Mouse (Mus musculus) forebrain, embryonic 14.5 days (tissue): Measurements from ENCODE around the gene Zfp950. TPM values are rescaled to one million over a fixed set of nuclear protein-coding genes. Genes with fewer than 3 reads are reported as not detected.

Experiments used
- ATAC-seq: fragments of 200-750 bp; cut with Nextera tagmentation; 2 replicates; pipeline ENCODE4 v1.8.0; 2017; ENCODE audit warnings: mild to moderate bottlenecking, moderate library complexity
- DNase-seq: peaks from one replicate; pipeline ENCODE4 v3.0.0-alpha.2; 2015; ENCODE audit warnings: low spot score
- H3K27ac ChIP-seq: fragments of 300-500 bp; sonication (generic); 2 replicates; pipeline ENCODE4 v1.5.1; 2014; ENCODE audit warnings: low read depth, mild to moderate bottlenecking, control low read depth, low read length, moderate library complexity
- H3K27me3 ChIP-seq: fragments of 300-500 bp; sonication (generic); replicated peaks from 2 replicates; pipeline ENCODE4 v1.6.1; 2014; ENCODE audit warnings: low read length, control low read depth, mixed read lengths; ENCODE audit not compliant: control insufficient read depth, insufficient read depth
- H3K36me3 ChIP-seq: fragments of 300-500 bp; sonication (generic); 2 replicates; pipeline ENCODE4 v1.6.1; 2014; ENCODE audit warnings: low read length, control low read depth; ENCODE audit not compliant: control insufficient read depth, insufficient read depth
- H3K4me1 ChIP-seq: fragments of 300-500 bp; sonication (generic); 2 replicates; pipeline ENCODE4 v1.6.1; 2014; ENCODE audit warnings: antibody characterized with exemption, low read length, control low read depth; ENCODE audit not compliant: control insufficient read depth, insufficient read depth
- H3K4me2 ChIP-seq: fragments of 300-500 bp; sonication (generic); 2 replicates; pipeline ENCODE4 v1.6.1; 2014; ENCODE audit warnings: mild to moderate bottlenecking, control low read depth, low read length
- H3K4me3 ChIP-seq: fragments of 300-500 bp; sonication (generic); 2 replicates; pipeline ENCODE4 v1.5.1; 2014; ENCODE audit warnings: low read depth, low read length, control low read depth
- H3K9ac ChIP-seq: fragments of 300-500 bp; sonication (generic); 2 replicates; pipeline ENCODE4 v1.6.1; 2014; ENCODE audit warnings: mild to moderate bottlenecking, low read length, control low read depth, moderate library complexity
- H3K9me3 ChIP-seq: fragments of 300-500 bp; sonication (generic); replicated peaks from 2 replicates; pipeline ENCODE4 v1.6.1; 2016; ENCODE audit warnings: low read length, control low read depth, mixed read lengths; ENCODE audit not compliant: control insufficient read depth
- WGBS: fragments of 180-500 bp; shearing (Covaris S2); extraction: QIAGEN DNeasy Blood & Tissue Kit; methylation state at CpG from one replicate; pipeline ENCODE4 v1.1.7; 2014; 5-methylcytosine and 5-hydroxymethylcytosine counted together
- polyA plus RNA-seq: library from polyadenylated mRNA; unstranded; fragments of >200 nt; fragmentation: Nextera tagmentation; extraction: Ambion mirVana; gene quantifications from 2 replicates; pipeline ENCODE4 v1.2.1, GENCODE M21; 2014

The Zfp950 gene
- polyA plus RNA-seq, 1 experiment from 2014 or later: 39.2 TPM

GRCm38 (mm10) chr19:61110184-61110583 is 30.5 kb downstream of the Zfp950 start:
- Histone ChIP-seq H3K4me2 (no peak overlapping the region), H3K27ac (no peak overlapping the region), H3K9me3 (no peaks in the 10 kb centered on the region), H3K4me3 (no peak overlapping the region), H3K9ac (no peak overlapping the region), H3K27me3 (no peaks in the 10 kb centered on the region), H3K36me3 (no peaks in the 10 kb centered on the region), H3K4me1 (no peaks in the 10 kb centered on the region)
- no peak for ATAC-seq
- DNase-seq: peak; percentile 2
- 68% methylated on average over 2 of the region's 2 CpGs for WGBS

- 27% methylated on average over 4 of the region's 4 CpGs for WGBS
- peak; percentile 66 for DNase-seq
- peak; percentile 34; the same call in 1 of the 2 replicates for ATAC-seq
- no peak overlapping the region for H3K4me2 ChIP-seq
- no peak overlapping the region for H3K9ac ChIP-seq
- no peaks in the 10 kb centered on the region for H3K9me3 ChIP-seq
- no peak overlapping the region for H3K27ac ChIP-seq
- no peaks in the 10 kb centered on the region for H3K27me3 ChIP-seq
- no peaks in the 10 kb centered on the region for H3K36me3 ChIP-seq
- no peaks in the 10 kb centered on the region for H3K4me1 ChIP-seq
- no peak overlapping the region for H3K4me3 ChIP-seq
These were observed 42.9 kb downstream of the Zfp950 start for GRCm38 (mm10) chr19:61097764-61098163.

- Histone ChIP-seq H3K9me3 (no peaks in the 10 kb centered on the region), H3K27me3 (no peaks in the 10 kb centered on the region), H3K9ac (no peak overlapping the region), H3K36me3 (no peaks in the 10 kb centered on the region), H3K4me3 (no peak overlapping the region), H3K27ac (no peak overlapping the region), H3K4me1 (no peaks in the 10 kb centered on the region), H3K4me2 (no peak overlapping the region)
- ATAC-seq (no peak), DNase-seq (no peak)
- WGBS: 84% methylated on average over 2 of the region's 2 CpGs
These were observed 43.9 kb downstream of the Zfp950 start for GRCm38 (mm10) chr19:61096776-61097175.

GRCm38 (mm10) chr19:61090541-61090940 is 50.1 kb downstream of the Zfp950 start:
- Histone ChIP-seq H3K9ac (no peak overlapping the region), H3K27ac (no peak overlapping the region), H3K4me2 (no peak overlapping the region), H3K4me1 (no peaks in the 10 kb centered on the region), H3K27me3 (no peaks in the 10 kb centered on the region), H3K9me3 (no peaks in the 10 kb centered on the region), H3K36me3 (peaks cover 3% of the 10 kb centered on the region; the same call in 1 of the 2 replicates), H3K4me3 (no peak overlapping the region)
- ATAC-seq (no peak), DNase-seq (no peak)
- 91% methylated on average over 4 of the region's 4 CpGs for WGBS

- 93% methylated on average over 3 of the region's 3 CpGs for WGBS
- Histone ChIP-seq H3K9me3 (no peaks in the 10 kb centered on the region), H3K4me2 (no peak overlapping the region), H3K9ac (no peak overlapping the region), H3K4me3 (no peak overlapping the region), H3K4me1 (no peaks in the 10 kb centered on the region), H3K36me3 (peaks cover 3% of the 10 kb centered on the region; the same call in 1 of the 2 replicates), H3K27ac (no peak overlapping the region), H3K27me3 (no peaks in the 10 kb centered on the region)
- ATAC-seq (no peak), DNase-seq (no peak)
These were observed 51.6 kb downstream of the Zfp950 start for GRCm38 (mm10) chr19:61089001-61089400.

- H3K27me3 ChIP-seq: no peaks in the 10 kb centered on the region
- DNase-seq (no peak), ATAC-seq (no peak)
These were observed 52.9 kb downstream of the Zfp950 start for GRCm38 (mm10) chr19:61087781-61088180.

GRCm38 (mm10) chr19:61085217-61085616 is 55.4 kb downstream of the Zfp950 start:
- H3K9ac ChIP-seq: no peak overlapping the region
- no peak overlapping the region for H3K27ac ChIP-seq
- H3K9me3 ChIP-seq: no peaks in the 10 kb centered on the region
- no peak overlapping the region for H3K4me2 ChIP-seq
- no peak for ATAC-seq
- no peak for DNase-seq
- H3K4me3 ChIP-seq: no peak overlapping the region
- no peaks in the 10 kb centered on the region for H3K27me3 ChIP-seq
- H3K4me1 ChIP-seq: no peaks in the 10 kb centered on the region
- H3K36me3 ChIP-seq: peaks cover 3% of the 10 kb centered on the region; the same call in 1 of the 2 replicates
- 90% methylated on average over 2 of the region's 2 CpGs for WGBS

More at GRCm38 (mm10) chr19:61087781-61088180, 52.9 kb downstream of the Zfp950 start:
- H3K4me2 ChIP-seq: no peak overlapping the region
- H3K9ac ChIP-seq: no peak overlapping the region
- H3K9me3 ChIP-seq: no peaks in the 10 kb centered on the region
- no peak overlapping the region for H3K27ac ChIP-seq
- 93% methylated on average over 1 of the region's 1 CpGs for WGBS
- H3K36me3 ChIP-seq: peaks cover 3% of the 10 kb centered on the region; the same call in 1 of the 2 replicates
- H3K4me3 ChIP-seq: no peak overlapping the region
- H3K4me1 ChIP-seq: no peaks in the 10 kb centered on the region

- H3K27me3 ChIP-seq: no peaks in the 10 kb centered on the region
- no peak overlapping the region for H3K4me3 ChIP-seq
- H3K4me1 ChIP-seq: no peaks in the 10 kb centered on the region
- DNase-seq (peak; percentile 90), ATAC-seq (peak; percentile 75; the same call in 1 of the 2 replicates)
- 45% methylated on average over 4 of the region's 4 CpGs for WGBS
- no peak overlapping the region for H3K27ac ChIP-seq
- H3K9ac ChIP-seq: no peak overlapping the region
- H3K4me2 ChIP-seq: no peak overlapping the region
- H3K36me3 ChIP-seq: peaks cover 3% of the 10 kb centered on the region; the same call in 1 of the 2 replicates
- no peaks in the 10 kb centered on the region for H3K9me3 ChIP-seq
These were observed 56.3 kb downstream of the Zfp950 start for GRCm38 (mm10) chr19:61084149-61084940.

- Histone ChIP-seq H3K9me3 (no peaks in the 10 kb centered on the region), H3K4me3 (no peak overlapping the region), H3K27ac (no peak overlapping the region), H3K9ac (no peak overlapping the region), H3K36me3 (peaks cover 3% of the 10 kb centered on the region; the same call in 1 of the 2 replicates), H3K27me3 (no peaks in the 10 kb centered on the region), H3K4me2 (no peak overlapping the region), H3K4me1 (no peaks in the 10 kb centered on the region)
- DNase-seq: no peak
- no peak for ATAC-seq
- WGBS: 95% methylated on average over 8 of the region's 8 CpGs
These were observed 57.6 kb downstream of the Zfp950 start for GRCm38 (mm10) chr19:61083006-61083405.
